1 mouse cellular context compared by ENCODE assay signal in genomic region chr11:116846593-116847181, GRCm38 (mm10).
A peak's percentile ranks its signal among the peaks of the same experiment; 100 is the strongest.
TF ChIP-seq lines count a peak whose summit lies in the region.

No protein-coding gene starts in this region.

TF ChIP-seq in MEL, 35 proteins besides CTCF, POLR2A, EP300 and RAD21:
- TF ChIP-seq MAZ (IDR thresholded peaks at IDR 0.05; ENCODE audit: low read depth, low read length) (no peak), SIN3A (IDR thresholded peaks at IDR 0.05; ENCODE audit: low read length) (no peak; the same call in 1 of the 2 replicates), GATA1 (IDR thresholded peaks at IDR 0.05; ENCODE audit: low read depth, low read length) (peak; percentile 34; the same call in 1 of the 2 replicates), POLR2AphosphoS5 (IDR thresholded peaks at IDR 0.05; ENCODE audit: borderline replicate concordance, low read depth, low read length) (no peak), GABPA (IDR thresholded peaks at IDR 0.05; ENCODE audit: low read depth, low read length) (no peak), CHD2 (IDR thresholded peaks at IDR 0.05; ENCODE audit: low read length) (no peak), USF1 (IDR thresholded peaks at IDR 0.05; ENCODE audit: low read depth, low read length) (peak; percentile 76), CHD1 (IDR thresholded peaks at IDR 0.05; ENCODE audit: low read depth, low read length) (no peak; the same call in 1 of the 2 replicates), ZC3H11A (IDR thresholded peaks at IDR 0.05; ENCODE audit: low read depth, low read length) (no peak), TCF12 (IDR thresholded peaks at IDR 0.05; ENCODE audit: low read depth, low read length) (no peak), SMC3 (IDR thresholded peaks at IDR 0.05; ENCODE audit: low read depth, low read length) (no peak), ETS1 (IDR thresholded peaks at IDR 0.05; ENCODE audit: low read depth, low read length) (no peak), RCOR1 (IDR thresholded peaks at IDR 0.05; ENCODE audit: low read depth, low read length) (peak; percentile 49; the same call in 1 of the 2 replicates), ZNF384 (IDR thresholded peaks at IDR 0.05; ENCODE audit: low read depth, low read length) (peak; percentile 92), JUND (IDR thresholded peaks at IDR 0.05; ENCODE audit: low read depth, low read length) (no peak), USF2 (IDR thresholded peaks at IDR 0.05; ENCODE audit: borderline replicate concordance in 1 of 2, insufficient read depth in 1 of 2, low read depth in 1 of 2, low read length in 2 of 2) (no peak), ELF1 (IDR thresholded peaks at IDR 0.05; ENCODE audit: low read depth, low read length) (no peak)
